Mouse (Mus musculus): Measurements from ENCODE around the gene Atox1. TPM values are rescaled to one million over a fixed set of nuclear protein-coding genes. Genes with fewer than 3 reads are reported as not detected.

Atox1 gene
- polyA plus RNA-seq, 1 experiment from 2014 or later: 303 TPM

DNA sequence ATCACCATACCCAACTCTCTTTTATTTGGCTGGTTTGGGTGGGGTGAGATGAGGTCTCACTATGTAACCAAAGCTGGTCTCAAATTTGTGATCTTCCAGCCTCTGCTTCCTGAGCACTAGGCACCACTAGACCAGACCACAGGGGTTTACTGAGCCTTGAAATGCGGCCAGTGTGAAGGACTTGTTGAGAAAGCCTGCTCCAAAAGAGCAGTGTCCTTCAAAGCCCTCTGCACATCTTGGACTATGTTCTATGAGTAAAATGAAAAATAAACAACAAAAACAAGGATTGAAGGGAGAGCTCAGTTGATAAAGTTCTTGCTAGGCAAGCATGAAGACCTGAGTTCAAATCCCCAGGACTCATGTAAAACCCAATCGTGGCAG, 47.6 kb downstream of the Atox1 start:
- Histone ChIP-seq H3K9me3 (ENCODE audit: control insufficient read depth, low read length) (no peaks in the 10 kb centered on the region), H3K9ac (replicated peaks; ENCODE audit: low read depth, low read length) (no peak overlapping the region), H3K27me3 (ENCODE audit: control insufficient read depth, insufficient read depth, low read length) (no peaks in the 10 kb centered on the region), H3K4me2 (ENCODE audit: low read depth, low read length) (no peak overlapping the region), H3K27ac (ENCODE audit: low read depth, low read length) (no peak overlapping the region), H3K36me3 (ENCODE audit: control insufficient read depth, insufficient read depth, low read length) (no peaks in the 10 kb centered on the region), H3K4me3 (ENCODE audit: low read depth, low read length) (no peak overlapping the region), H3K4me1 (ENCODE audit: control insufficient read depth, insufficient read depth, low read length) (no peaks in the 10 kb centered on the region)
- WGBS: 98% methylated on average over 2 of the region's 2 CpGs
- no peak for ATAC-seq (ENCODE audit: low read depth)

DNA sequence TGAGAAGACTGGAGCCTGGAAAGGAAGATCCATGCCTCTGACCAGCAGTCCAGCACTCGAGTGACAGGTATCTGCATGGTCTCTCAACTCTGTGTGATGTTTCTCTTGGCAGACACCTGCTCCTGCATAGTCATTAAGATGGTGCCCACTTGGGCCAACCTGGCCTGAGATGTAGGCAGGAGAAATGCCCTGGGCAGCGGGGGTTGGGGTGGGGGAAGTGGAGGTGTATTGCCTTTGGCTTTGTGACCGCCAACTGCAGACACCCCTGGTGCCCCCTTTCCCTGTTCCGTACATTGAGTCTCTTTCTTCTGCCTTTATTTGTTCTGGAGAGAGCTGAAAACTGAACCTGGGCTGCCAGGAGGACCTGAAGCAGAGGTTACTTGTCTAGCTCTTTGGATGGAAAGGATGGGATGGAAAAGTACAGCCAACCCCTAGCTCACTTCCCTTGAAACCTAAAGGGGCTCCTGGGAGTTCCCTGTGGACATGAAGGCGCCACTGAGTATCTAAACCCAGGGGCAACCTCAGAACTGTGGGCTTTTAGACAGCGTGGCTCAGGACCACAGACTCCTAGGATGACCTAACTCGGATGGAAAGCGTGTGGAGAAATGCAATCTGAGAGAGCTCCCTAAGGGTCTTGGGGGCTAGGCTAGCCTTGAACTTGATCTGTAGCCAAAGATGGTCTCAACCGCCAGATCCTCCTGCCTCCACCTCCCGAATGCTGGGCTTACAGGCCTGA, 48.2 kb downstream of the Atox1 start:
- Histone ChIP-seq H3K36me3 (ENCODE audit: control insufficient read depth, insufficient read depth, low read length) (no peaks in the 10 kb centered on the region), H3K4me2 (ENCODE audit: low read depth, low read length) (no peak overlapping the region), H3K4me1 (ENCODE audit: control insufficient read depth, insufficient read depth, low read length) (no peaks in the 10 kb centered on the region), H3K9ac (replicated peaks; ENCODE audit: low read depth, low read length) (no peak overlapping the region), H3K9me3 (ENCODE audit: control insufficient read depth, low read length) (no peaks in the 10 kb centered on the region), H3K4me3 (ENCODE audit: low read depth, low read length) (no peak overlapping the region), H3K27ac (ENCODE audit: low read depth, low read length) (no peak overlapping the region), H3K27me3 (ENCODE audit: control insufficient read depth, insufficient read depth, low read length) (no peaks in the 10 kb centered on the region)
- WGBS: 92% methylated on average over 10 of the region's 10 CpGs
- ATAC-seq (ENCODE audit: low read depth): no peak

DNA sequence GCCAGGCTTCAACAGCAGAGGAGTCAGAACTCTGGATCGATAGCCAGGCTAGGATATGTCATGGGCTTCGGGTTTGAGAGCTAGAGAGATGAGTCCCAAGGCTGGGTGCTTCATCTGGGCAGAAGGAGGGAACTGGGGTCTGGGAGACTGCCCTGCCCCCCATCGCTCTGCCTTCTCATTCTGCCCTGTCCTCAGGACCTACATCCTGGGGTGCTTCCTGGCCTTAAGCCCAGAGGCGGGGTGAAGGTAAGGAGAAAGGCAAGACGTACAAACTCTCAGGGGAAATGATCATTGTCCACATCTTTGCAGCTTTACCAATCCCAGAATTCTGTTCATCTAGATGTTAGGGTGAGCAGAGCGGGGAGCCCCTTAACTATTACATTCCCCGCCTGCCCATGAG, 49.0 kb downstream of the Atox1 start:
- Histone ChIP-seq H3K9ac (replicated peaks; ENCODE audit: low read depth, low read length) (no peak overlapping the region), H3K36me3 (ENCODE audit: control insufficient read depth, insufficient read depth, low read length) (no peaks in the 10 kb centered on the region), H3K4me1 (ENCODE audit: control insufficient read depth, insufficient read depth, low read length) (no peaks in the 10 kb centered on the region), H3K27ac (ENCODE audit: low read depth, low read length) (no peak overlapping the region), H3K4me3 (ENCODE audit: low read depth, low read length) (no peak overlapping the region), H3K4me2 (ENCODE audit: low read depth, low read length) (no peak overlapping the region), H3K9me3 (ENCODE audit: control insufficient read depth, low read length) (no peaks in the 10 kb centered on the region), H3K27me3 (ENCODE audit: control insufficient read depth, insufficient read depth, low read length) (no peaks in the 10 kb centered on the region)
- 79% methylated on average over 7 of the region's 7 CpGs for WGBS
- no peak for ATAC-seq (ENCODE audit: low read depth)

DNA sequence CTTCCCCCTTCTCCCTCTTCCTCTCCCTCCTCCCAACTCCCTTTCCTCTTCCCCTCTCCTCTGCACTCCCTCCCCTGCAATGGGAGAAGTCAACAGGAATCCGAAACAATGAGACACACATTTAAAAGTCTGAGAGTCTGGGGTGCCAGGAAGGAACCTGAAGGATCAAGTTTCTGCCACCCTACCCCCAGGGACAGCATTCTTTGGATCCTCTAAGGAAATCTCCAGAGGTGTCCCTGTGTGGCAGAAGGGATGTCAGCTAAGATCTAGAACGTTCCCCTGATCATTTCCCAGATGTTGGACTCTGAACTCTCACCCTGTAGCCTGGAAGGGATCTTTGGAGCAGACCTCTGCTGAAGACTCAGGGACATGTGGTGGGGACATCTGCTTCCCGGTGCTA, 50.5 kb downstream of the Atox1 start:
- Histone ChIP-seq H3K4me1 (ENCODE audit: control insufficient read depth, insufficient read depth, low read length) (no peaks in the 10 kb centered on the region), H3K4me2 (ENCODE audit: low read depth, low read length) (no peak overlapping the region), H3K4me3 (ENCODE audit: low read depth, low read length) (no peak overlapping the region), H3K9ac (replicated peaks; ENCODE audit: low read depth, low read length) (no peak overlapping the region), H3K27me3 (ENCODE audit: control insufficient read depth, insufficient read depth, low read length) (no peaks in the 10 kb centered on the region), H3K36me3 (ENCODE audit: control insufficient read depth, insufficient read depth, low read length) (no peaks in the 10 kb centered on the region), H3K9me3 (ENCODE audit: control insufficient read depth, low read length) (no peaks in the 10 kb centered on the region), H3K27ac (ENCODE audit: low read depth, low read length) (no peak overlapping the region)
- no peak for ATAC-seq (ENCODE audit: low read depth)
- WGBS: 73% methylated on average over 3 of the region's 3 CpGs

DNA sequence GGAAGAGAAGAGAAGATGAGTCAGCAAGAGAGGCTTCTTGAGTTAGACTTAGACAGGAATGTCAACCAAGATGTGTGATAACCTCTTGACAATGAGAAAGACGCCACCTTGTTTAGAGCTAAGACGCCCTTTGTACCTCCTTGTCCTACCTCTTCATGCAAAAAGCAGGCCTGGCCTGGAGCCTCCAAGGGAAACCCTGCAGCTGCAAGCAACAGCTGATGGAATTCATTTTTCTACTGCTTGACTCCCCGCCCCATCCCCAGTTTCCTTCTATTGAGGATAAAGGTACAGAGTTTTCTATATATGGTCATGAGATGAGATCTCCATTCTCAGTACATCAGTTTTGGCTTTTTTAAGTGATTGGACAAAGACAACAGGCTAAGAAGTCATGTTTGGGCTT, 51.0 kb downstream of the Atox1 start:
- H3K9ac ChIP-seq (replicated peaks; ENCODE audit: low read depth, low read length): no peak overlapping the region
- WGBS: 89% methylated on average over 3 of the region's 3 CpGs

DNA sequence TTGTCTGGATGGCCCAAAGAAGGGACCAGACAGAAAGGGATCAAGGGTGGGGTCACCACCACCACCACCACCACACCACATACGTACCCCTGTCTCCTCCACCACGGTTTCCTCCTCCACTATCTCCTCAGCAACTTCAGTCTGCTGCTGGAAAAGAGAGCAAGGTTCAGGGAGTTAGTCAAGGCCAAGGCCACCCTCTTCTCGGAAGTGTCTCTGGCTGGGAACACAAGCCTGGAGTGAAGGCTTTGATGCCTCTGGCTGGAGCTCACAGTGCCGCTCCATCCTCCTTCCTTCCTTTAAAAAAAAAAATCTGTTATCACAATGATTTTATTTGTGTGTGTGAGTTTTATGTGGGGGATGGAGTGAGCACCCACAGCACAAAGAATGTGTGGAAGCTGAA, 53.9 kb downstream of the Atox1 start:
- ATAC-seq (ENCODE audit: low read depth): no peak

More for the DNA sequence above, 51.0 kb downstream of the Atox1 start:
- Histone ChIP-seq H3K27ac (ENCODE audit: low read depth, low read length) (no peak overlapping the region), H3K27me3 (ENCODE audit: control insufficient read depth, insufficient read depth, low read length) (no peaks in the 10 kb centered on the region), H3K4me3 (ENCODE audit: low read depth, low read length) (no peak overlapping the region), H3K4me2 (ENCODE audit: low read depth, low read length) (no peak overlapping the region), H3K36me3 (ENCODE audit: control insufficient read depth, insufficient read depth, low read length) (no peaks in the 10 kb centered on the region), H3K9me3 (ENCODE audit: control insufficient read depth, low read length) (no peaks in the 10 kb centered on the region), H3K4me1 (ENCODE audit: control insufficient read depth, insufficient read depth, low read length) (no peaks in the 10 kb centered on the region)
- no peak for ATAC-seq (ENCODE audit: low read depth)

DNA sequence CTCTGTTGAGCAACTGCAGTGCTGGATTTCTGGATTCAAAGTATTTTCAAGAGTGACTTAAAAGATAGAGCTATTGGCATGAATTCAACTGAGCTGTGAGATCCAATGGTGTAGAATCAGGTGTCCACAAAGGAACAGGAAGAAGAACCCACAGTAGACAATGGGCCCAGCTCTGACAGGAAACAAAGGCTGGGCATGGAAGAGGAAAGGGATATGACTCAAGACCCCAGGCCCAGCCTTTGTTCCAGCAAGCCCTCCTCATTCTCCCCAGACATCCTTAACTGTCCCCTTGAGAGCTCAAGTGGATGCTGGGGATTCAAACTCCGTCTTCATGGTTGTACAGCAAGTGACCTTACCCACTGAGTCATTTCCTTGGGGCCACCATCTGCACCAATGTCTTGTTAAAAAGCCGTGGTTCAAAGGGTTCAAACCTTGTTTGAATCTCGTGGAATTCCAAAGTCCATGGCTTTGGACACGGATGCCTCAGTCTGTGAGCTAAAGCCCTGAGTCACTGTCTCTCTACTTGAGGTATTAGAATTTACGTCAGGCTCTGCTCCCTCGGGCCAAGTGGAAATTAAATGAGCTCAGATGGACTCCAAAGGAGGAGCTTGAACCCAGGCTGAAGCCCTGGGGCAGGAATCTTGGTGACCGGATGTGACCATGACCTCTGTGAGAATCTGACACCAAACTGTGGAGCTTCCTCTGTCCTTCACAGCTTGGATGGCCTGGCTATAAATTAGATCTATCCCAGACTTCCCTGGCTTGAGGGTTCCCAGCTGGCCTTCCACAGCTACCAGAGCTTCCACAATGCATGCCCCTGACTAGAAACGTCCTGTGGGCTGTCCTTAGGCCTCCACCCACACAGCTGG, 55.2 kb downstream of the Atox1 start:
- Histone ChIP-seq H3K36me3 (ENCODE audit: control insufficient read depth, insufficient read depth, low read length) (peaks cover 3% of the 10 kb centered on the region; the same call in 1 of the 2 replicates), H3K27ac (ENCODE audit: low read depth, low read length) (no peak overlapping the region), H3K4me2 (ENCODE audit: low read depth, low read length) (no peak overlapping the region)

More for the DNA sequence above, 53.9 kb downstream of the Atox1 start:
- H3K9ac ChIP-seq (replicated peaks; ENCODE audit: low read depth, low read length): no peak overlapping the region
- H3K9me3 ChIP-seq (ENCODE audit: control insufficient read depth, low read length): no peaks in the 10 kb centered on the region
- no peaks in the 10 kb centered on the region for H3K4me1 ChIP-seq (ENCODE audit: control insufficient read depth, insufficient read depth, low read length)
- no peak overlapping the region for H3K4me2 ChIP-seq (ENCODE audit: low read depth, low read length)
- no peak overlapping the region for H3K4me3 ChIP-seq (ENCODE audit: low read depth, low read length)
- WGBS: 86% methylated on average over 4 of the region's 4 CpGs
- H3K27ac ChIP-seq (ENCODE audit: low read depth, low read length): no peak overlapping the region
- H3K36me3 ChIP-seq (ENCODE audit: control insufficient read depth, insufficient read depth, low read length): peaks cover 3% of the 10 kb centered on the region; the same call in 1 of the 2 replicates
- H3K27me3 ChIP-seq (ENCODE audit: control insufficient read depth, insufficient read depth, low read length): no peaks in the 10 kb centered on the region

DNA sequence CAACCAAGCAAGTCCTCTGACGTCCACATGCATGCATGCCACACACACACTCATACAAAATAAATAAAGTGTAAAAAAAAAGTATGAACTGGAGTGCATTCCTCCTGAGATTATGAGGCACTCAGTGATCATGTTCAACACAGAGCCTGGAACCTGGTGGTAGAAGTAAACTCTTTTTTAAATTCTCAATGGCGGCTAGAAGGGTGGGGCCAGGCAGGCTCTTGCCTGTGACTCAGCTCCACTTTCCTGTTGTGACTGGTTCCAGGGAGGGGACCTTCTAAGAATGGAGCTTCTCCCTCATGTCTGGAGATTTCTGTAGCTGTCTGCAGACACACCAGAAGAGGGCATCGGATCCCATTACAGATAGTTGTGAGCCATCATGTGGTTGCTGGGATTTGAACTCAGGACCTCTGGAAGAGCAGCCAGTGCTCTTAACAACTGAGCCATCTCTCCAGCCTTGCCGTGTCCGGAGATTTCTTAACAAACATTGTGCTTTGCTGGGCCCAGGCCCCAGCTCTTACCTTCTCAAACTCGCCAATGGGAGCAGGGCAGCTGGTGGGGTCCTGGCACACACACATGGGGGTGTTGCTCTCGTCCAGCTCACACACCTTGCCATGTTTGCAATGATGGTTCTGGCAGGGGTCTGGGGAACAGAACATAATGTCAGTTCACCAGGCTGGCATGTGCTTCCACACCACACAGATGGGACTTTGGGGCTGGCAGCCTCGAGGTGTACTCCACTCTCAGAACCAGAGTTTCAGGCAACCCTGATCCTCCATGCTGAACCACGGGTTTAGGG, 56.2 kb downstream of the Atox1 start:
- H3K27ac ChIP-seq (ENCODE audit: low read depth, low read length): no peak overlapping the region
- WGBS: 90% methylated on average over 9 of the region's 9 CpGs
- H3K9me3 ChIP-seq (ENCODE audit: control insufficient read depth, low read length): no peaks in the 10 kb centered on the region
- H3K4me1 ChIP-seq (ENCODE audit: control insufficient read depth, insufficient read depth, low read length): no peaks in the 10 kb centered on the region
- no peaks in the 10 kb centered on the region for H3K27me3 ChIP-seq (ENCODE audit: control insufficient read depth, insufficient read depth, low read length)
- H3K4me2 ChIP-seq (ENCODE audit: low read depth, low read length): no peak overlapping the region
- no peak for ATAC-seq (ENCODE audit: low read depth)
- peaks cover 3% of the 10 kb centered on the region; the same call in 1 of the 2 replicates for H3K36me3 ChIP-seq (ENCODE audit: control insufficient read depth, insufficient read depth, low read length)
- no peak overlapping the region for H3K9ac ChIP-seq (replicated peaks; ENCODE audit: low read depth, low read length)
- H3K4me3 ChIP-seq (ENCODE audit: low read depth, low read length): no peak overlapping the region

More for the DNA sequence above, 55.2 kb downstream of the Atox1 start:
- Histone ChIP-seq H3K9ac (replicated peaks; ENCODE audit: low read depth, low read length) (no peak overlapping the region), H3K4me1 (ENCODE audit: control insufficient read depth, insufficient read depth, low read length) (no peaks in the 10 kb centered on the region), H3K9me3 (ENCODE audit: control insufficient read depth, low read length) (no peaks in the 10 kb centered on the region), H3K27me3 (ENCODE audit: control insufficient read depth, insufficient read depth, low read length) (no peaks in the 10 kb centered on the region), H3K4me3 (ENCODE audit: low read depth, low read length) (no peak overlapping the region)
- no peak for ATAC-seq (ENCODE audit: low read depth)
- WGBS: 72% methylated on average over 8 of the region's 8 CpGs

Measured in neural tube, embryonic 14.5 days (tissue).